ENCODE assay signal across 22 mouse cellular contexts in the genomic region with DNA sequence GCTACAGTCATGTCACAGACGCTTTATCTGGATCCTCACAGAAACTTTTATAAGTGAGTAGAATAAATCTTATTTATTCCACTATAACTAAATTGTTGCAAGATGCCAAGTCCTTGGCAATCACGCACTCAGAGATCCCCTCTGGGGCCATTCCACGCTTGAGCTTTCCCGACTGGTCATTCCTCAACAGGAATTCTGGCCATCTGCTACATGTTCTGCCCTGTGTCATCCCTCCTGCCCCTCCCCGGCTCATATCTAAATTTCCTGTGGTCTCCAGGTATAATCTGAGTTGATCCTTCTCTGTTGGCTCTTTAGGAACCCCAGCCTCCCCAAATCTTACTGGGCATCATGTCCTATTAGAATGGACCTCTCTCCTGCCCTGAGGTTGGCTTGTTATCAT.
DNase-seq lines count a peak whose midpoint lies in the region; ATAC-seq and TF ChIP-seq lines count a peak whose summit lies in the region.
"Had no signal": no experiment of that assay in that cellular context is flagged by ENCODE, and none has a peak within 500 bp of the region (broad histone marks: within the 10 kb centered on the region; RNA-seq: fewer than 3 reads in every experiment).

No protein-coding gene starts in this region.

- ATAC-seq in cerebellum, adult (ENCODE audit: insufficient number of reproducible peaks, low FRiP score, low TSS enrichment) = peak; percentile 65; the same call in 1 of the 2 replicates
- no peak for ATAC-seq in limb, embryonic 13.5 days (ENCODE audit: low FRiP score, low read depth)
- no peak for ATAC-seq in megakaryocyte-erythroid progenitor cell, adult 5-6 weeks (replicated peaks; ENCODE audit: low FRiP score, low TSS enrichment, poor library complexity, severe bottlenecking)
- no peak for ATAC-seq in activated CD4-positive, CD25-positive, alpha-beta regulatory T cell, adult 4 months
- ATAC-seq: forebrain, postnatal 0 days; liver, postnatal 0 days; midbrain, embryonic 16.5 days had no signal

- H3K9ac ChIP-seq in limb, embryonic 13.5 days = no peak overlapping the region
- H3K9ac ChIP-seq: forebrain, postnatal 0 days; hindbrain, embryonic 14.5 days; liver, postnatal 0 days had no signal

- H3K9me3 ChIP-seq in limb, embryonic 13.5 days = no peaks in the 10 kb centered on the region
- H3K9me3 ChIP-seq: forebrain, embryonic 10.5 days; megakaryocyte, embryonic 14.5 days had no signal

- H3K4me2 ChIP-seq in limb, embryonic 13.5 days (replicated peaks) = no peak overlapping the region
- H3K4me2 ChIP-seq: heart, embryonic 11.5 days; hindbrain, embryonic 14.5 days had no signal

- TF ChIP-seq CTCF in cerebellum, adult 2 months (IDR thresholded peaks at IDR 0.05; ENCODE audit: borderline replicate concordance, insufficient read depth, low read depth, low read length) = no peak

- H3K27me3 ChIP-seq in cerebellum, adult 2 months (ENCODE audit: control insufficient read depth, insufficient read depth, low read length) = no peaks in the 10 kb centered on the region
- 0 out of 2 replicates have a peak, but pooled peaks cover 6% of the 10 kb centered on the region for H3K27me3 ChIP-seq in limb, embryonic 13.5 days
- H3K27me3 ChIP-seq: megakaryocyte, embryonic 14.5 days had no signal

- no peaks in the 10 kb centered on the region for H3K36me3 ChIP-seq in limb, embryonic 13.5 days
- H3K36me3 ChIP-seq: forebrain, embryonic 10.5 days had no signal

- no peak for DNase-seq in cerebellum, postnatal 4 days (ENCODE audit: low spot score in 2 of 2)
- DNase-seq in cerebellum, adult 2 months = peak; percentile 53 to 75
- DNase-seq in cerebellum, postnatal 36 days = peak; percentile 55 to 60
- DNase-seq in urinary bladder, postnatal 25 days (ENCODE audit: low spot score) = no peak
- DNase-seq: adrenal gland, adult 8-10 months; forebrain, postnatal 0 days; heart, postnatal 10 days; kidney, adult 9 months; kidney, postnatal 36 days; layer of hippocampus, adult 9-11 months; liver; liver, postnatal 0 days; right cerebral cortex, postnatal 25 days had no signal

- H3K4me3 ChIP-seq in cerebellum, adult 2 months (replicated peaks; ENCODE audit: insufficient read depth, low read depth, low read length) = no peak overlapping the region
- H3K4me3 ChIP-seq in limb, embryonic 13.5 days = no peak overlapping the region
- H3K4me3 ChIP-seq: forebrain, embryonic 10.5 days; megakaryocyte, embryonic 14.5 days had no signal

- H3K4me1 ChIP-seq in cerebellum, adult 2 months (ENCODE audit: control insufficient read depth, insufficient read depth, low read length) = peaks cover 34% of the 10 kb centered on the region
- H3K4me1 ChIP-seq in limb, embryonic 13.5 days = peaks cover 91% of the 10 kb centered on the region

- H3K27ac ChIP-seq in cerebellum, adult 2 months (ENCODE audit: insufficient read depth, low read length) = no peak overlapping the region
- 0 out of 2 replicates have a peak overlapping the region, but pooled peaks have one; percentile 90 for H3K27ac ChIP-seq in limb, embryonic 13.5 days
- H3K27ac ChIP-seq: forebrain, embryonic 10.5 days; hindbrain, embryonic 14.5 days had no signal

- WGBS in cerebellum, adult 2 months = 25% methylated on average over 5 of the region's 5 CpGs
- 45% methylated on average over 5 of the region's 5 CpGs for WGBS in limb, embryonic 13.5 days

- TF ChIP-seq POLR2A in cerebellum, adult 2 months (IDR thresholded peaks at IDR 0.05; ENCODE audit: borderline replicate concordance, insufficient read depth, low read length) = no peak

Comparison
In these comparisons a context has a peak if more than half of its experiments do, and no peak if none do; other contexts are left out.
1. DNase-seq: peak in cerebellum, adult 2 months (2 of 2) and cerebellum, postnatal 36 days (2 of 2); none in cerebellum, postnatal 4 days (0 of 2) and urinary bladder, postnatal 25 days (single experiment).